Mouse (Mus musculus) kidney, adult 10 weeks (tissue): ENCODE results near the gene Nkx2-5. TPM values are rescaled to one million over a fixed set of nuclear protein-coding genes. Genes with fewer than 3 reads are reported as not detected.

Experiments used
- polyA plus RNA-seq: library from polyadenylated mRNA; stranded (reverse); fragments of 350-450 nt; fragmentation: Illumina TruSeq; extraction: RNeasy Lipid Tissue Mini Kit (QIAGEN cat#74804); gene quantifications from one replicate; pipeline ENCODE4 v1.2.3, GENCODE M21; 2014; ENCODE audit warnings: low read depth, low replicate concordance

The Nkx2-5 gene
- not detected for polyA plus RNA-seq

DNA sequence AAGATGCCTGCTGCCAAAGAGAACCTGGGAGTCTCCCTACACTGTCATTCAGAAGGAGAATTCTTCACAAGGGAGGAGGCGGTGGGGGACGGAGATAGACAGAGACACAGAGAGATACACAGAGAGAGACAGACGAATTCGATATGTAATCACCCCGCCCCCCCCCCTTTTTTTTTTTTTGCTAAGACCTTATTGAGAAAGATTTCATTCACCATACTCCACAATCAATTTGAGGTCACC, at the start of gene Nkx2-5:
TSS of gene Nkx2-5 (minus strand) at position 101 of the 240 bp plus-strand sequence.

Other genes with a start within 250 kb of the Nkx2-5 start
- 96.6 TPM for gene Atp6v0e, start 181.8 kb downstream of the Nkx2-5 start, polyA plus RNA-seq
- gene Crebrf, start 129.4 kb downstream of the Nkx2-5 start, polyA plus RNA-seq = 89.5 TPM
- gene Bnip1, start 63.9 kb downstream of the Nkx2-5 start, polyA plus RNA-seq = 14.7 TPM
- not detected for gene Kifc5b, start 72.1 kb upstream of the Nkx2-5 start, polyA plus RNA-seq
- 1.3 TPM for gene Phf1, start 88.0 kb upstream of the Nkx2-5 start, polyA plus RNA-seq
- 14.8 TPM for gene Cuta, start 94.6 kb upstream of the Nkx2-5 start, polyA plus RNA-seq
- gene Syngap1, start 96.2 kb upstream of the Nkx2-5 start, polyA plus RNA-seq = 0.57 TPM
- gene Zbtb9, start 128.2 kb upstream of the Nkx2-5 start, polyA plus RNA-seq = 10.8 TPM
- 0.36 TPM for gene Bak1, start 184.0 kb upstream of the Nkx2-5 start, polyA plus RNA-seq
- gene Itpr3, start 212.3 kb upstream of the Nkx2-5 start, polyA plus RNA-seq = 0.28 TPM